28 mouse cellular contexts compared by ENCODE assay signal in genomic region chr11:9609075-9609474, GRCm38 (mm10).
"Had no signal": no experiment of that assay in that cellular context is flagged by ENCODE, and none has a peak within 500 bp of the region (broad histone marks: within the 10 kb centered on the region; RNA-seq: fewer than 3 reads in every experiment).

No protein-coding gene starts in this region.

- H3K4me1 ChIP-seq: limb, embryonic 10.5 days; limb, embryonic 12.5 days; limb, embryonic 13.5 days; limb, embryonic 15.5 days; liver, embryonic 12.5 days; liver, embryonic 13.5 days; liver, embryonic 15.5 days; megakaryocyte, embryonic 14.5 days; midbrain, embryonic 12.5 days had no signal

- H3K27me3 ChIP-seq: limb, embryonic 12.5 days; limb, embryonic 13.5 days; limb, embryonic 15.5 days; liver, embryonic 12.5 days; liver, embryonic 13.5 days; liver, embryonic 15.5 days; lung, embryonic 15.5 days; megakaryocyte, embryonic 14.5 days; midbrain, embryonic 12.5 days had no signal

- H3K9me3 ChIP-seq: limb, embryonic 10.5 days; limb, embryonic 12.5 days; limb, embryonic 13.5 days; limb, embryonic 15.5 days; liver, embryonic 12.5 days; liver, embryonic 13.5 days; liver, embryonic 15.5 days; lung, embryonic 15.5 days; megakaryocyte, embryonic 14.5 days; midbrain, embryonic 12.5 days had no signal

- H3K4me3 ChIP-seq: left cerebral cortex, adult 2 months; limb, embryonic 10.5 days; limb, embryonic 12.5 days; limb, embryonic 13.5 days; limb, embryonic 15.5 days; liver, embryonic 12.5 days; liver, embryonic 13.5 days; liver, embryonic 15.5 days; lung, embryonic 15.5 days; megakaryocyte, embryonic 14.5 days; midbrain, embryonic 12.5 days; myocyte had no signal

- ATAC-seq: liver, embryonic 12.5 days; liver, postnatal 0 days; lung, postnatal 0 days had no signal

- H3K4me2 ChIP-seq: limb, embryonic 12.5 days; limb, embryonic 13.5 days; limb, embryonic 15.5 days; liver, embryonic 11.5 days; liver, embryonic 12.5 days; liver, embryonic 13.5 days; liver, embryonic 15.5 days; lung, embryonic 14.5 days; lung, embryonic 15.5 days; midbrain, embryonic 11.5 days; midbrain, embryonic 12.5 days had no signal

- H3K36me3 ChIP-seq: limb, embryonic 10.5 days; limb, embryonic 12.5 days; limb, embryonic 13.5 days; limb, embryonic 15.5 days; liver, embryonic 12.5 days; liver, embryonic 13.5 days; liver, embryonic 15.5 days; lung, embryonic 15.5 days; midbrain, embryonic 12.5 days had no signal

- H3K27ac ChIP-seq: left cerebral cortex, adult 2 months; limb, embryonic 10.5 days; limb, embryonic 12.5 days; limb, embryonic 13.5 days; limb, embryonic 15.5 days; liver, embryonic 12.5 days; liver, embryonic 13.5 days; liver, embryonic 14.5 days; liver, embryonic 15.5 days; lung, embryonic 15.5 days; macrophage; midbrain, embryonic 12.5 days had no signal

- DNase-seq: left cerebral cortex, postnatal 4 days; liver; liver, embryonic 13.5 days; liver, postnatal 0 days; lung, adult 18-20 months; lung, adult 2 months; lung, embryonic 14.5 days; lung, postnatal 10 days; lung, postnatal 14 days; lung, postnatal 36 days; lung, postnatal 4 days; midbrain, embryonic 14.5 days had no signal

- H3K9ac ChIP-seq: limb, embryonic 12.5 days; limb, embryonic 13.5 days; limb, embryonic 15.5 days; liver, embryonic 12.5 days; liver, embryonic 13.5 days; liver, embryonic 14.5 days; liver, embryonic 15.5 days; liver, postnatal 0 days; lung, embryonic 14.5 days; lung, embryonic 15.5 days; midbrain, embryonic 12.5 days had no signal
